Mouse (Mus musculus): ENCODE results near the gene Orc6. TPM values are rescaled to one million over a fixed set of nuclear protein-coding genes. Genes with fewer than 3 reads are reported as not detected.
A peak's percentile ranks its signal among the peaks of the same experiment; 100 is the strongest.

Orc6 gene
- polyA plus RNA-seq (2012; rRNA removed) = 15.6 and 18.0 TPM in 2 replicates

- Histone ChIP-seq H3K27ac (ENCODE audit: control insufficient read depth, insufficient read depth, low read depth, low read length) (peak within 1 kb of the TSS; percentile 95), H3K4me3 (ENCODE audit: control insufficient read depth, low read depth, low read length) (peak within 1 kb of the TSS; percentile 94), H3K4me1 (ENCODE audit: control insufficient read depth, insufficient read depth, low read length) (no peaks in the 10 kb centered on the region; the same call in 1 of the 2 replicates), H3K27me3 (ENCODE audit: control insufficient read depth, insufficient read depth, low read length) (no peaks in the 10 kb centered on the region), H3K36me3 (ENCODE audit: control insufficient read depth, insufficient read depth, low read length) (no peaks in the 10 kb centered on the region; the same call in none of the 2 replicates)
- TF ChIP-seq CTCF (IDR thresholded peaks at IDR 0.05; ENCODE audit: control insufficient read depth, insufficient read depth, insufficient replicate concordance, low read depth, low read length) (no peak), POLR2A (IDR thresholded peaks at IDR 0.05; ENCODE audit: control insufficient read depth, low read depth, low read length) (peak; percentile 74)
These were observed at the start of gene Orc6, which contains the start of gene Vps35 for GRCm38 (mm10) chr8:85299434-85300077. Orc6 (plus strand) TSS chr8:85299632. Vps35 (minus strand) TSS chr8:85299802.

- no peak overlapping the region for H3K4me3 ChIP-seq (ENCODE audit: control insufficient read depth, low read depth, low read length)
- no peaks in the 10 kb centered on the region for H3K27me3 ChIP-seq (ENCODE audit: control insufficient read depth, insufficient read depth, low read length)
- H3K4me1 ChIP-seq (ENCODE audit: control insufficient read depth, insufficient read depth, low read length) = no peaks in the 10 kb centered on the region
- no peak overlapping the region for H3K27ac ChIP-seq (ENCODE audit: control insufficient read depth, insufficient read depth, low read depth, low read length)
- H3K36me3 ChIP-seq (ENCODE audit: control insufficient read depth, insufficient read depth, low read length) = no peaks in the 10 kb centered on the region; the same call in none of the 2 replicates
- TF ChIP-seq CTCF (IDR thresholded peaks at IDR 0.05; ENCODE audit: control insufficient read depth, insufficient read depth, insufficient replicate concordance, low read depth, low read length) = no peak
- no peak for TF ChIP-seq POLR2A (IDR thresholded peaks at IDR 0.05; ENCODE audit: control insufficient read depth, low read depth, low read length)
These were observed 12.6 kb upstream of the Orc6 start for GRCm38 (mm10) chr8:85286846-85287245.

GRCm38 (mm10) chr8:85298600-85299433, 615 bp upstream of the Orc6 start:
- Histone ChIP-seq H3K36me3 (ENCODE audit: control insufficient read depth, insufficient read depth, low read length) (no peaks in the 10 kb centered on the region; the same call in none of the 2 replicates), H3K27me3 (ENCODE audit: control insufficient read depth, insufficient read depth, low read length) (no peaks in the 10 kb centered on the region), H3K27ac (ENCODE audit: control insufficient read depth, insufficient read depth, low read depth, low read length) (peak overlapping the region; percentile 95), H3K4me3 (ENCODE audit: control insufficient read depth, low read depth, low read length) (peak overlapping the region; percentile 94), H3K4me1 (ENCODE audit: control insufficient read depth, insufficient read depth, low read length) (no peaks in the 10 kb centered on the region; the same call in 1 of the 2 replicates)
- TF ChIP-seq POLR2A (IDR thresholded peaks at IDR 0.05; ENCODE audit: control insufficient read depth, low read depth, low read length) (no peak), CTCF (IDR thresholded peaks at IDR 0.05; ENCODE audit: control insufficient read depth, insufficient read depth, insufficient replicate concordance, low read depth, low read length) (no peak)

GRCm38 (mm10) chr8:85301941-85302340, 2.5 kb downstream of the Orc6 start:
- Histone ChIP-seq H3K4me1 (ENCODE audit: control insufficient read depth, insufficient read depth, low read length) (no peaks in the 10 kb centered on the region; the same call in 1 of the 2 replicates), H3K27ac (ENCODE audit: control insufficient read depth, insufficient read depth, low read depth, low read length) (no peak overlapping the region), H3K27me3 (ENCODE audit: control insufficient read depth, insufficient read depth, low read length) (no peaks in the 10 kb centered on the region), H3K36me3 (ENCODE audit: control insufficient read depth, insufficient read depth, low read length) (no peaks in the 10 kb centered on the region; the same call in none of the 2 replicates), H3K4me3 (ENCODE audit: control insufficient read depth, low read depth, low read length) (no peak overlapping the region)
- TF ChIP-seq CTCF (IDR thresholded peaks at IDR 0.05; ENCODE audit: control insufficient read depth, insufficient read depth, insufficient replicate concordance, low read depth, low read length) (no peak), POLR2A (IDR thresholded peaks at IDR 0.05; ENCODE audit: control insufficient read depth, low read depth, low read length) (no peak)

GRCm38 (mm10) chr8:85302931-85303330, 3.5 kb downstream of the Orc6 start:
- Histone ChIP-seq H3K27ac (ENCODE audit: control insufficient read depth, insufficient read depth, low read depth, low read length) (no peak overlapping the region), H3K36me3 (ENCODE audit: control insufficient read depth, insufficient read depth, low read length) (no peaks in the 10 kb centered on the region; the same call in none of the 2 replicates), H3K27me3 (ENCODE audit: control insufficient read depth, insufficient read depth, low read length) (no peaks in the 10 kb centered on the region), H3K4me3 (ENCODE audit: control insufficient read depth, low read depth, low read length) (no peak overlapping the region), H3K4me1 (ENCODE audit: control insufficient read depth, insufficient read depth, low read length) (no peaks in the 10 kb centered on the region)
- TF ChIP-seq POLR2A (IDR thresholded peaks at IDR 0.05; ENCODE audit: control insufficient read depth, low read depth, low read length) = no peak
- no peak for TF ChIP-seq CTCF (IDR thresholded peaks at IDR 0.05; ENCODE audit: control insufficient read depth, insufficient read depth, insufficient replicate concordance, low read depth, low read length)

GRCm38 (mm10) chr8:85303531-85303930, 4.1 kb downstream of the Orc6 start:
- Histone ChIP-seq H3K36me3 (ENCODE audit: control insufficient read depth, insufficient read depth, low read length) (no peaks in the 10 kb centered on the region; the same call in none of the 2 replicates), H3K27me3 (ENCODE audit: control insufficient read depth, insufficient read depth, low read length) (no peaks in the 10 kb centered on the region), H3K27ac (ENCODE audit: control insufficient read depth, insufficient read depth, low read depth, low read length) (no peak overlapping the region), H3K4me3 (ENCODE audit: control insufficient read depth, low read depth, low read length) (no peak overlapping the region), H3K4me1 (ENCODE audit: control insufficient read depth, insufficient read depth, low read length) (no peaks in the 10 kb centered on the region)
- TF ChIP-seq POLR2A (IDR thresholded peaks at IDR 0.05; ENCODE audit: control insufficient read depth, low read depth, low read length) = no peak
- no peak for TF ChIP-seq CTCF (IDR thresholded peaks at IDR 0.05; ENCODE audit: control insufficient read depth, insufficient read depth, insufficient replicate concordance, low read depth, low read length)

GRCm38 (mm10) chr8:85308564-85308963, 9.1 kb downstream of the Orc6 start:
- Histone ChIP-seq H3K36me3 (ENCODE audit: control insufficient read depth, insufficient read depth, low read length) (no peaks in the 10 kb centered on the region; the same call in 1 of the 2 replicates), H3K27me3 (ENCODE audit: control insufficient read depth, insufficient read depth, low read length) (no peaks in the 10 kb centered on the region), H3K4me3 (ENCODE audit: control insufficient read depth, low read depth, low read length) (no peak overlapping the region), H3K27ac (ENCODE audit: control insufficient read depth, insufficient read depth, low read depth, low read length) (no peak overlapping the region), H3K4me1 (ENCODE audit: control insufficient read depth, insufficient read depth, low read length) (no peaks in the 10 kb centered on the region)
- TF ChIP-seq POLR2A (IDR thresholded peaks at IDR 0.05; ENCODE audit: control insufficient read depth, low read depth, low read length) (no peak), CTCF (IDR thresholded peaks at IDR 0.05; ENCODE audit: control insufficient read depth, insufficient read depth, insufficient replicate concordance, low read depth, low read length) (no peak)
